Mouse (Mus musculus) heart, postnatal 0 days (tissue): ENCODE measurements around the gene Syt5. TPM values are rescaled to one million over a fixed set of nuclear protein-coding genes. Genes with fewer than 3 reads are reported as not detected.

ENCODE experiments used
- ATAC-seq: fragments of 200-750 bp; cut with Nextera tagmentation; 2 replicates; pipeline ENCODE4 v1.8.0; 2017; ENCODE audit warnings: low read depth, moderate number of reproducible peaks, moderate library complexity; ENCODE audit not compliant: insufficient read depth
- DNase-seq: peaks from one replicate; pipeline ENCODE4 v3.0.0-alpha.2; 2016; ENCODE audit warnings: low spot score
- H3K27ac ChIP-seq: fragments of 300-500 bp; sonication (generic); 2 replicates; pipeline ENCODE4 v1.5.1; 2014; ENCODE audit warnings: low read depth, mild to moderate bottlenecking
- H3K27me3 ChIP-seq: fragments of 300-500 bp; sonication (generic); 2 replicates; pipeline ENCODE4 v1.6.1; 2014; ENCODE audit warnings: low read length, mixed read lengths; ENCODE audit not compliant: control insufficient read depth, insufficient read depth
- H3K36me3 ChIP-seq: fragments of 300-500 bp; sonication (generic); replicated peaks from 2 replicates; pipeline ENCODE4 v1.6.1; 2014; ENCODE audit warnings: low read length, mixed read lengths; ENCODE audit not compliant: control insufficient read depth, insufficient read depth
- H3K4me1 ChIP-seq: fragments of 300-500 bp; sonication (generic); 2 replicates; pipeline ENCODE4 v1.6.1; 2014; ENCODE audit warnings: antibody characterized with exemption; ENCODE audit not compliant: control insufficient read depth, insufficient read depth
- H3K4me2 ChIP-seq: fragments of 300-500 bp; sonication (generic); 2 replicates; pipeline ENCODE4 v1.6.1; 2014; ENCODE audit warnings: low read depth, mild to moderate bottlenecking, low read length, moderate library complexity
- H3K4me3 ChIP-seq: fragments of 300-500 bp; sonication (generic); 2 replicates; pipeline ENCODE4 v1.5.1; 2014; ENCODE audit warnings: low read depth, low read length
- H3K9ac ChIP-seq: fragments of 300-500 bp; sonication (generic); replicated peaks from 2 replicates; pipeline ENCODE4 v1.6.1; 2014; ENCODE audit warnings: low read depth, low read length, mixed read lengths
- H3K9me3 ChIP-seq: fragments of 300-500 bp; sonication (generic); replicated peaks from 2 replicates; pipeline ENCODE4 v1.6.1; 2016; ENCODE audit warnings: low read length; ENCODE audit not compliant: control insufficient read depth
- CTCF ChIP-seq: IDR thresholded peaks from 2 replicates; pipeline ENCODE4 v1.5.1; 2016; ENCODE audit warnings: antibody characterized with exemption, control low read depth, low read depth
- EP300 ChIP-seq: IDR thresholded peaks from 2 replicates; pipeline ENCODE4 v1.6.1; 2016; ENCODE audit warnings: antibody characterized with exemption, low read depth
- WGBS: fragments of 180-500 bp; shearing (Covaris S2); extraction: QIAGEN DNeasy Blood & Tissue Kit; methylation state at CpG from one replicate; pipeline ENCODE4 v1.1.7; 2014; 5-methylcytosine and 5-hydroxymethylcytosine counted together
- polyA plus RNA-seq: library from polyadenylated mRNA; unstranded; fragments of >200 nt; fragmentation: Nextera tagmentation; extraction: Ambion mirVana; gene quantifications from 2 replicates; pipeline ENCODE4 v1.2.1, GENCODE M21; 2015
- total RNA-seq: library from RNA; depleted of rRNA; stranded (reverse); fragments of >200 nt; gene quantifications from 2 replicates; pipeline ENCODE4 v1.2.3, GENCODE M21; 2014; ENCODE audit warnings: low replicate concordance

Gene Syt5
- total and polyA plus RNA-seq, 2 experiments from 2014 or later = 0.70 to 1.4 TPM

- DNase-seq = peak; percentile 85
Measured at GRCm38 (mm10) chr7:4521231-4522003, 25.9 kb downstream of the Syt5 start.

GRCm38 (mm10) chr7:4518487-4518886, 28.9 kb downstream of the Syt5 start:
- peaks cover 25% of the 10 kb centered on the region for H3K36me3 ChIP-seq
- H3K27me3 ChIP-seq = no peaks in the 10 kb centered on the region
- TF ChIP-seq CTCF = no peak
- peaks cover 47% of the 10 kb centered on the region for H3K4me1 ChIP-seq
- peak overlapping the region; percentile 89 for H3K27ac ChIP-seq
- H3K9me3 ChIP-seq = no peaks in the 10 kb centered on the region
- peak overlapping the region; percentile 79 for H3K4me2 ChIP-seq
- no peak for DNase-seq
- ATAC-seq = no peak
- 27% methylated on average over 1 of the region's 1 CpGs for WGBS
- peak overlapping the region; percentile 77; the same call in 1 of the 2 replicates for H3K9ac ChIP-seq
- H3K4me3 ChIP-seq = peak overlapping the region; percentile 49

More at GRCm38 (mm10) chr7:4521231-4522003, 25.9 kb downstream of the Syt5 start:
- H3K4me3 ChIP-seq = peak overlapping the region; percentile 66
- peak; percentile 25 for ATAC-seq
- peaks cover 25% of the 10 kb centered on the region for H3K4me1 ChIP-seq
- H3K4me2 ChIP-seq = peak overlapping the region; percentile 82
- H3K9me3 ChIP-seq = no peaks in the 10 kb centered on the region
- H3K27me3 ChIP-seq = no peaks in the 10 kb centered on the region
- peak overlapping the region; percentile 92 for H3K9ac ChIP-seq
- WGBS = 10% methylated on average over 32 of the region's 32 CpGs
- peaks cover 25% of the 10 kb centered on the region for H3K36me3 ChIP-seq
- peak overlapping the region; percentile 98 for H3K27ac ChIP-seq
- peak; percentile 27; the same call in 1 of the 2 replicates for TF ChIP-seq CTCF
- peak; percentile 75; the same call in 1 of the 2 replicates for TF ChIP-seq EP300

- peak within 1 kb of the TSS; percentile 89 for H3K27ac ChIP-seq
- H3K9me3 ChIP-seq = no peaks in the 10 kb centered on the region
- WGBS = 16% methylated on average over 3 of the region's 4 CpGs
- H3K4me3 ChIP-seq = no peak within 1 kb of the TSS
- no peak within 1 kb of the TSS for H3K4me2 ChIP-seq
- peaks cover 59% of the 10 kb centered on the region for H3K4me1 ChIP-seq
- DNase-seq (peak; percentile 88), ATAC-seq (peak; percentile 73)
- TF ChIP-seq EP300 (peak; percentile 86), CTCF (0 out of 2 replicates have a peak, but pooled peaks have one; percentile 10)
- peak within 1 kb of the TSS; percentile 29; the same call in 1 of the 2 replicates for H3K9ac ChIP-seq
- H3K36me3 ChIP-seq = peaks cover 25% of the 10 kb centered on the region
- no peaks in the 10 kb centered on the region for H3K27me3 ChIP-seq
Measured at GRCm38 (mm10) chr7:4516332-4517050, 30.9 kb downstream of the Syt5 start, which contains the start of gene Tnnt1. Gene Tnnt1, minus strand, starts transcription at chr7:4516382.

- Histone ChIP-seq H3K27ac (peak overlapping the region; percentile 89), H3K4me1 (peaks cover 66% of the 10 kb centered on the region), H3K36me3 (peaks cover 25% of the 10 kb centered on the region), H3K4me2 (no peak overlapping the region), H3K9ac (peak overlapping the region; percentile 29; the same call in 1 of the 2 replicates), H3K4me3 (no peak overlapping the region), H3K9me3 (no peaks in the 10 kb centered on the region), H3K27me3 (no peaks in the 10 kb centered on the region)
- TF ChIP-seq EP300 = no peak
- TF ChIP-seq CTCF = no peak
- WGBS = 35% methylated on average over 6 of the region's 6 CpGs
- no peak for DNase-seq
- ATAC-seq = peak; percentile 24
Measured at GRCm38 (mm10) chr7:4515853-4516252, 31.5 kb downstream of the Syt5 start.

GRCm38 (mm10) chr7:4513829-4514712, 33.3 kb downstream of the Syt5 start:
- no peak overlapping the region for H3K4me3 ChIP-seq
- ATAC-seq = no peak

More at GRCm38 (mm10) chr7:4513829-4514712, 33.3 kb downstream of the Syt5 start:
- H3K4me2 ChIP-seq = peak overlapping the region; percentile 24
- H3K9me3 ChIP-seq = no peaks in the 10 kb centered on the region
- peaks cover 12% of the 10 kb centered on the region; the same call in 1 of the 2 replicates for H3K36me3 ChIP-seq
- no peaks in the 10 kb centered on the region for H3K27me3 ChIP-seq
- WGBS = 27% methylated on average over 6 of the region's 6 CpGs
- TF ChIP-seq EP300 = no peak
- 0 out of 2 replicates have a peak, but pooled peaks have one; percentile 23 for TF ChIP-seq CTCF
- H3K27ac ChIP-seq = peak overlapping the region; percentile 89
- H3K9ac ChIP-seq = peak overlapping the region; percentile 32; the same call in 1 of the 2 replicates
- peak; percentile 37 for DNase-seq
- peaks cover 75% of the 10 kb centered on the region for H3K4me1 ChIP-seq
